Mouse (Mus musculus) hindbrain, embryonic 16.5 days (tissue): Measurements from ENCODE around the gene Uaca. TPM values are rescaled to one million over a fixed set of nuclear protein-coding genes. Genes with fewer than 3 reads are reported as not detected.

ENCODE experiments used
- ATAC-seq: fragments of 200-750 bp; cut with Nextera tagmentation; 2 replicates; pipeline ENCODE4 v1.8.0; 2017; ENCODE audit warnings: moderate TSS enrichment, moderate library complexity
- H3K27ac ChIP-seq: fragments of 300-500 bp; sonication (generic); 2 replicates; pipeline ENCODE4 v1.5.1; 2014; ENCODE audit warnings: low read depth, mild to moderate bottlenecking, control low read depth, low read length, moderate library complexity
- H3K27me3 ChIP-seq: fragments of 300-500 bp; sonication (generic); replicated peaks from 2 replicates; pipeline ENCODE4 v1.6.1; 2014; ENCODE audit warnings: low read length; ENCODE audit not compliant: control insufficient read depth, insufficient read depth
- H3K36me3 ChIP-seq: fragments of 300-500 bp; sonication (generic); 2 replicates; pipeline ENCODE4 v1.6.1; 2014; ENCODE audit warnings: mild to moderate bottlenecking, low read length, moderate library complexity, mixed read lengths; ENCODE audit not compliant: control insufficient read depth, insufficient read depth
- H3K4me1 ChIP-seq: fragments of 300-500 bp; sonication (generic); 2 replicates; pipeline ENCODE4 v1.6.1; 2014; ENCODE audit warnings: low read depth, low read length; ENCODE audit not compliant: control insufficient read depth, insufficient read depth
- H3K4me2 ChIP-seq: fragments of 300-500 bp; sonication (generic); 2 replicates; pipeline ENCODE4 v1.6.1; 2014; ENCODE audit warnings: mild to moderate bottlenecking, low read length, control low read depth, moderate library complexity
- H3K4me3 ChIP-seq: fragments of 300-500 bp; sonication (generic); 2 replicates; pipeline ENCODE4 v1.5.1; 2014; ENCODE audit warnings: mild to moderate bottlenecking, low read length, control low read depth, moderate library complexity
- H3K9ac ChIP-seq: fragments of 300-500 bp; sonication (generic); 2 replicates; pipeline ENCODE4 v1.6.1; 2014; ENCODE audit warnings: low read depth, mild to moderate bottlenecking, control low read depth, low read length, moderate library complexity
- H3K9me3 ChIP-seq: fragments of 300-500 bp; sonication (generic); 2 replicates; pipeline ENCODE4 v1.6.1; 2014; ENCODE audit warnings: mild to moderate bottlenecking, low read length, moderate library complexity; ENCODE audit not compliant: control insufficient read depth
- WGBS: fragments of 180-500 bp; shearing (Covaris S2); extraction: QIAGEN DNeasy Blood & Tissue Kit; methylation state at CpG from one replicate; pipeline ENCODE4 v1.1.7; 2014; 5-methylcytosine and 5-hydroxymethylcytosine counted together
- polyA plus RNA-seq: library from polyadenylated mRNA; unstranded; fragments of >200 nt; fragmentation: Nextera tagmentation; extraction: Ambion mirVana; gene quantifications from 2 replicates; pipeline ENCODE4 v1.2.1, GENCODE M21; 2015

Uaca gene
- polyA plus RNA-seq, 1 experiment from 2014 or later = 15.8 TPM

- Histone ChIP-seq H3K27ac (no peak overlapping the region), H3K36me3 (no peaks in the 10 kb centered on the region), H3K27me3 (no peaks in the 10 kb centered on the region; the same call in 1 of the 2 replicates), H3K4me1 (peaks cover 3% of the 10 kb centered on the region; the same call in 1 of the 2 replicates), H3K4me3 (no peak overlapping the region), H3K4me2 (no peak overlapping the region), H3K9ac (no peak overlapping the region), H3K9me3 (no peaks in the 10 kb centered on the region)
- ATAC-seq = no peak
- 89% methylated on average over 5 of the region's 5 CpGs for WGBS
Observed at GRCm38 (mm10) chr9:60898291-60899020, 104.1 kb downstream of the Uaca start.

DNA sequence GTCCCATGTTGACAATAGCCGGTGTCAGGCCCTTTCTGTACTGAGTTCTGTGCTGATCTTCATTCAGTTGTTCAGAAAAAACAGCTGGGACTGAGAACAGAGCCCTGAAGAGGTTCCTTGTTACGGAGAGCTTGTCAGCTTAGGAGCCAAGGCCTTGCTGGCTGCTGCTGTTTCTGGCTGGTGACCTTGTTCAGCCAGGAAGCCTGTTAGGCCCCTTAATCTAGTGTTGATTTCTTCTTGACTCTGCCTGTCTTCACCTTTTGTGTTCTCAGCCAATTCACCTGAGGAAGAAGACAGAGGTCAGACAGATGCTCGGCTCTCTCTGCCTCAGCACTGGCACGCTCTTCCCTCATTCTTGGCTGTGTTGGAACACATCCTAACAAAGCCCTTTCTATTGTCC lies 104.9 kb downstream of the Uaca start:
- H3K36me3 ChIP-seq = no peaks in the 10 kb centered on the region
- WGBS = 51% methylated on average over 4 of the region's 4 CpGs
- H3K4me2 ChIP-seq = no peak overlapping the region

DNA sequence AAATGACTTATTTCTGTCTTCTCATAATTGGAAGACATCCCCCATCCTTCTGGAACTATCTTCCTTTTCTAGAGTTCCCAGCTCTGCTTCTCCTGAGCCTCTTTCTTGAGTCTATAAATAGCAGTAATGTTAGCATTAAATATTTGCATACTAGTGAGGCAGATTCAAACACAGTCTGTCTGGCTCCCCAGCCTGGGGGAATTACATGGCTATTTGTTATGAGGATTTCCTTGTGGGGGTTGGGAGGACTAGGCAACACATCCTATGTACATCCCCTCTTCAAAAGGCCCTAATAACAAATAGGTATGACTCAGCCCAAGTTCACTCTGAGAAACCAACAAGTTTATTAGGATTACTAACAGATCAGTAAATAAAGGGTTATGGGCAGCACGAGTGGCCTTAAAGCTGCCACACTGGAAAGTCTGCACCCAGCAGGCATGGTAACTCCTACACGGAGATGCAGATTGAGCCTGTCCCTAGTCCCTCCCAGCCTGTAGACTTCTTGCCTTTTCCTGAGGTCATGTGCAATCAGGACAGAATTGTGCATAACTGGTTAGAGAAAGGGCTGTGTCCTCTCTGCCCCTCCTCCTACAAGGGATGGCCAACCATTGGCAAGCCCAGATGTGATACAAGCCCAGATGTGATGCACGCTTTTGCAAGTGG lies 105.6 kb downstream of the Uaca start:
- no peaks in the 10 kb centered on the region for H3K9me3 ChIP-seq
- H3K4me2 ChIP-seq = no peak overlapping the region
- H3K27me3 ChIP-seq = no peaks in the 10 kb centered on the region
- WGBS = 73% methylated on average over 3 of the region's 3 CpGs
- ATAC-seq = no peak
- H3K9ac ChIP-seq = no peak overlapping the region
- H3K36me3 ChIP-seq = no peaks in the 10 kb centered on the region
- peaks cover 3% of the 10 kb centered on the region; the same call in 1 of the 2 replicates for H3K4me1 ChIP-seq
- H3K4me3 ChIP-seq = no peak overlapping the region
- no peak overlapping the region for H3K27ac ChIP-seq

More for the DNA sequence above, 104.9 kb downstream of the Uaca start:
- Histone ChIP-seq H3K9ac (no peak overlapping the region), H3K4me1 (peaks cover 3% of the 10 kb centered on the region; the same call in 1 of the 2 replicates), H3K27ac (no peak overlapping the region), H3K4me3 (no peak overlapping the region), H3K9me3 (no peaks in the 10 kb centered on the region), H3K27me3 (no peaks in the 10 kb centered on the region; the same call in 1 of the 2 replicates)
- ATAC-seq = no peak

DNA sequence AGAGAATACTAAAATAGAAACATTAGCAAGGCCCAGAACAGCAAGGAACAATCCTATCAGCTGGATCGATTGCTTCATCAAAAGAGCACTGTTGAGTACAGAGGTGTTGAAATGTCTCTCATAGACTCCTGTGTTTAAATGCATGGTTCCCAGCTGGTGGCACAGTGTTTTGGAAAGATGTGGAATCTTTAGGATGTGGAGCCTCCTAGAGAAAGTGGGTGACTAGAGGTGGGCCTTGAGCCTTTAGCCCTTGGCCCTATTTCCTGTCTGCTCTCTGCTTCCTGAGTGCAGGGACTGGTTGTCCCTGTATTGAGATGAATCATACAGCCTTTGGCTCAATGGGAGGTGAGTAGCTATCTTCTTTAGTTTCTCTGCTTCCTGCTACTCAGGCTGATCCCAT lies 117.9 kb downstream of the Uaca start:
- H3K36me3 ChIP-seq = no peaks in the 10 kb centered on the region
- peaks cover 2% of the 10 kb centered on the region; the same call in 1 of the 2 replicates for H3K9me3 ChIP-seq
- no peak overlapping the region for H3K4me2 ChIP-seq
- H3K9ac ChIP-seq = no peak overlapping the region
- no peaks in the 10 kb centered on the region for H3K27me3 ChIP-seq
- no peak overlapping the region for H3K4me3 ChIP-seq
- WGBS = 83% methylated on average over 1 of the region's 1 CpGs
- ATAC-seq = no peak
- H3K27ac ChIP-seq = no peak overlapping the region
- H3K4me1 ChIP-seq = no peaks in the 10 kb centered on the region

DNA sequence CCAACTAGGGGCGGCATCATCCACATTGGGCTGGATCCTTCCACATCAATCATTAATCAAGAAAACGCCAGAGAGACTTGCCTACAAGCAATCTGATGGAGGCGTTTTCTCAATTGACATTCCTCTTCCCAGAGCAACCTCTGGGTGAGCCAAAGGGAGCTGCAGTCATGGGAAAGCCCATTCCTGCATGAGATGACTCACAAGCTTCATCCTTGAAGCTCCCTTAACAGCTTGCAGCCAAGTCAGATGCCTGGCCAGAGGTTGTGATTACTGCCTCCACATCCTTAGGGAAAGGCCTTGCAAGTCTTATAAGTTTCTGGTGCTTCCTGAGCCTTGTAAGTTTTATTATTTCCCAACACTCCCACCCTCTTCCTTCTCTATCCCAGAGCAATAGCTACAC lies 119.3 kb downstream of the Uaca start:
- H3K4me2 ChIP-seq = no peak overlapping the region
- no peaks in the 10 kb centered on the region for H3K27me3 ChIP-seq
- no peaks in the 10 kb centered on the region for H3K4me1 ChIP-seq
- H3K36me3 ChIP-seq = no peaks in the 10 kb centered on the region
- H3K9me3 ChIP-seq = peaks cover 2% of the 10 kb centered on the region; the same call in 1 of the 2 replicates
- H3K27ac ChIP-seq = no peak overlapping the region
- H3K9ac ChIP-seq = no peak overlapping the region
- no peak for ATAC-seq
- H3K4me3 ChIP-seq = no peak overlapping the region
- 91% methylated on average over 3 of the region's 3 CpGs for WGBS

DNA sequence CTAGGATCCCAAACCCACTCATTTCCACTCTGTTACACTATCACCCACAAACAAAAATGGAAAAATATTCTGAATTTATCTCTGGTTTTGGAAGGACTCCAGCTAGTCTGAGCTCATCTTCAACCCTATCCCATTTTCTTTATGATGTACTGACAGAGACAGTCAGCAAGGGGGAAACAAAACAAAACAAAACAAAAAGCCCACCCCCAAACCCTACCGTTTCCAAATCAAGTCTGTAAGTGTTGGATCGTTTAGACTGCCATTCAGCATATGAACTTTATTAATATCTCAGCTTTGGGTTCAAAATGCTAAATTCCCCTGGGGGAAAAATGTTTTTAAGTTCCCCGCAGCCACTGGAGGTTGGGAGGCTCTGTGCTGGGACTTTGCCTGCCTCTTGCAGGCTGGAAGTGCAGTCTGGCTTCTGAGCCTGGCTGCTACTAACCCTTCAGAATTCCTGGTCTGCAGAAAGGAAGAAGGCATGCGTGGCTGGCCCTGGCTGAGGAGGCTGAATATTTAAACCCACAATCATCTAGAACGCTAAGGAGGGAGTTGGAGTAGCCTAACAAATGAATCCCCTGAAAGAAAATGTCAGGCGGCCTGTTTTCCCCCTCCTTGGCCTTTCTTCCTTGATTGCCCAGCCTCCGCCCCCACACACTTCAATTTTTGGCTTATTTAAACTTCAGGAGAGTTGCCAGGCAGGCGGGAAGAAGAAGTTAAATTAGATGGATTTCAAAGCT lies 125.8 kb downstream of the Uaca start:
- Histone ChIP-seq H3K4me3 (no peak overlapping the region), H3K9ac (no peak overlapping the region), H3K27ac (no peak overlapping the region), H3K36me3 (no peaks in the 10 kb centered on the region), H3K9me3 (no peaks in the 10 kb centered on the region), H3K4me1 (peaks cover 6% of the 10 kb centered on the region), H3K4me2 (no peak overlapping the region), H3K27me3 (no peaks in the 10 kb centered on the region)
- ATAC-seq = no peak
- 53% methylated on average over 8 of the region's 8 CpGs for WGBS

- Histone ChIP-seq H3K4me1 (peaks cover 6% of the 10 kb centered on the region), H3K4me3 (no peak overlapping the region), H3K9ac (no peak overlapping the region), H3K36me3 (no peaks in the 10 kb centered on the region), H3K9me3 (no peaks in the 10 kb centered on the region), H3K4me2 (no peak overlapping the region), H3K27ac (no peak overlapping the region), H3K27me3 (no peaks in the 10 kb centered on the region)
- ATAC-seq = no peak
- 57% methylated on average over 10 of the region's 10 CpGs for WGBS
Observed at GRCm38 (mm10) chr9:60920673-60921062, 126.3 kb downstream of the Uaca start.

- Histone ChIP-seq H3K4me2 (no peak overlapping the region), H3K4me3 (no peak overlapping the region), H3K36me3 (no peaks in the 10 kb centered on the region), H3K9ac (no peak overlapping the region), H3K4me1 (peaks cover 6% of the 10 kb centered on the region), H3K27me3 (no peaks in the 10 kb centered on the region), H3K9me3 (no peaks in the 10 kb centered on the region), H3K27ac (no peak overlapping the region)
- no peak for ATAC-seq
- 86% methylated on average over 4 of the region's 4 CpGs for WGBS
Observed at GRCm38 (mm10) chr9:60921287-60921686, 126.9 kb downstream of the Uaca start.

GRCm38 (mm10) chr9:60921831-60922230 lies 127.5 kb downstream of the Uaca start:
- no peak overlapping the region for H3K27ac ChIP-seq
- no peak overlapping the region for H3K4me2 ChIP-seq
- no peak overlapping the region for H3K9ac ChIP-seq
- no peak for ATAC-seq
- H3K4me1 ChIP-seq = peaks cover 6% of the 10 kb centered on the region
- H3K27me3 ChIP-seq = no peaks in the 10 kb centered on the region
- 91% methylated on average over 5 of the region's 5 CpGs for WGBS
- no peaks in the 10 kb centered on the region for H3K9me3 ChIP-seq
- no peak overlapping the region for H3K4me3 ChIP-seq
- H3K36me3 ChIP-seq = no peaks in the 10 kb centered on the region
